Mouse (Mus musculus) spleen, embryonic (tissue): ENCODE data around the gene Plb1.

Source experiments
- CTCF ChIA-PET: fragments of 350-600 bp; sonication (Branson Sonifier 250); formaldehyde crosslinking; loops from one replicate; lab custom pipeline; 2022; lab: Charles Lee

Plb1 gene

DNA sequence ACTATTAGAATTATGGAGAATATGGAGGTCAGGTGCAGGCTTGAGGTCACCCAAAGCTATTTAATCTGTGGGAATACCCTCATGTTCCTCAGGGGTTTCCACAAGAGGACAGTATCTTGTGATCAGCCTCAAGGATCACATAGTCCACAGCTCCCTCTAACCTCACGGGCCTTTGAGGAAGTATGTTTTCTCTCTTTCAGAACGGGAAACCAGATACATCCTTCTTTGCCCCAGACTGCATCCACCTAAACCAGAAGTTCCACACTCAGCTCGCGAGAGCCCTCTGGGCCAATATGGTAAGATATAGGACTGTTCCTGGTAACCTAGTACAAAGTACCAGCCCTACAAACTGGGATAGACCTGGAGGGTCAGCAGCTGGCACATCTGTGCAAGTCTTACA is 100.1 kb downstream of the Plb1 start:
- CTCF ChIA-PET = no interaction called here

DNA sequence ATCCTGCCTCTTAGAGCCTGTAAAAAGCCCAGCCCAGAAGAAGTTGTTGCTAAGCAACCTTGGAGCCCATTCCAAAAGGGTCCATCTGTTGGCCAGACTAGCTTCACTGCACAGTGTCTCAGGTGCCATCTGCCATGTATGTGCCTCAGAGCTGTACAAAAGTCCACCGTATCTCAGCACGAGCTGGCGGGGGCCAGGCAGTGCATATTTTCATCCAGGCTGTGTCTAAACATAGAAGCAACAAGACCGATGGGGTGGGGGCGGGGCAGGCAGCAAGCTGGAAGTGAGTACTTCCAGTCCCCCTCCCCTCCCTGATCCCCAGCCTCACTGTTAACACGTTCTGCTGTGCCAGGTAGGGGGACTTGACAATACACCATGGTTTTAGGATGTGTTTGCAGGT is 102.7 kb downstream of the Plb1 start:
- CTCF ChIA-PET = interaction anchor here (0.8 kb wide), 1 partner anchor 185 kb away, joined by 5 read pairs; no protein-coding TSS in a partner anchor

GRCm38 (mm10) chr5:32336092-32336491 is 103.6 kb downstream of the Plb1 start:
- CTCF ChIA-PET = interaction anchor here (0.6 to 0.7 kb wide), 2 partner anchors 59 to 184 kb away, joined by 3 read pairs; no protein-coding TSS in a partner anchor

DNA sequence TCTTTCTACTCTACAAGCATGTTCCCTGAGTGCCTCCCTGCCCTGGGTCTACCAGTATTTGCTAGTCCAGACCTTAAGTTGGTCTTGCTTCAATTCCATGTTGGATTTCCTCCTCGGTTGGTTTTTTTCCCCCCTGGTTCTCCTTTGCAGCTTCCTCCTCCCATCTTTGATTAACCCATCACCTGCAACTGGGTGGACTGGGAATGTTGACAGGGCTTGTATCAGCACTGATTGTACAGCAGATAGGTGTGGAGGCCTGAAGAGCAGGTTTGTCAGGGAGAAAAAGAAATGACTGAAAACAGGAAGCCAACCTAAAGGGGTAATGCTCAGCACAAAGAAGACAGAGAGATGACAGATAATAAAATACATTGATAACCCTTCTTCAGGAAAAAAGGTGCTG is 104.8 kb downstream of the Plb1 start:
- CTCF ChIA-PET = no interaction called here

GRCm38 (mm10) chr5:32338339-32338738 is 105.8 kb downstream of the Plb1 start:
- CTCF ChIA-PET = no interaction called here

GRCm38 (mm10) chr5:32338766-32339165 is 106.3 kb downstream of the Plb1 start:
- CTCF ChIA-PET = no interaction called here

DNA sequence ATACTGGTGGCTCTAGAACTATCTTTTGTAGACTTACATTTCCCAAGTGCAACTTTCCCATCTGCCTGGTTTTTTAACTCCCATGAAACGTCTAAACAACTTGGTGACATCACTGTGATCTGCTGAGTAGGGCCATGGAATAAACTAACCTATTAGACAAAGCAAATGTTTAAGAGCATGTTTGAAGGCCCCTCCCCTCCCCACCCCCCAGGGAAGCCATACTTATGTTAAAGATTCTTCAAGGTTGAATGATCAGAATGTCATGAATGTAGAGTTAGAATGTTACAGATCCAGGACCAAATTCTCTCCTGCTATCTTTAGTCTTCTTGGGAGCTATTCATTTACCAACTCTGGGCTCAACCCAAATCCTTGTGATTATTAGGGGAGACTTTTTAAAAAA is 107.7 kb downstream of the Plb1 start:
- CTCF ChIA-PET = interaction anchor here (0.6 kb wide), 1 partner anchor 59 kb away, joined by 3 read pairs; no protein-coding TSS in a partner anchor

- CTCF ChIA-PET = no interaction called here
These were observed 110.3 kb downstream of the Plb1 start for GRCm38 (mm10) chr5:32342711-32343285.

DNA sequence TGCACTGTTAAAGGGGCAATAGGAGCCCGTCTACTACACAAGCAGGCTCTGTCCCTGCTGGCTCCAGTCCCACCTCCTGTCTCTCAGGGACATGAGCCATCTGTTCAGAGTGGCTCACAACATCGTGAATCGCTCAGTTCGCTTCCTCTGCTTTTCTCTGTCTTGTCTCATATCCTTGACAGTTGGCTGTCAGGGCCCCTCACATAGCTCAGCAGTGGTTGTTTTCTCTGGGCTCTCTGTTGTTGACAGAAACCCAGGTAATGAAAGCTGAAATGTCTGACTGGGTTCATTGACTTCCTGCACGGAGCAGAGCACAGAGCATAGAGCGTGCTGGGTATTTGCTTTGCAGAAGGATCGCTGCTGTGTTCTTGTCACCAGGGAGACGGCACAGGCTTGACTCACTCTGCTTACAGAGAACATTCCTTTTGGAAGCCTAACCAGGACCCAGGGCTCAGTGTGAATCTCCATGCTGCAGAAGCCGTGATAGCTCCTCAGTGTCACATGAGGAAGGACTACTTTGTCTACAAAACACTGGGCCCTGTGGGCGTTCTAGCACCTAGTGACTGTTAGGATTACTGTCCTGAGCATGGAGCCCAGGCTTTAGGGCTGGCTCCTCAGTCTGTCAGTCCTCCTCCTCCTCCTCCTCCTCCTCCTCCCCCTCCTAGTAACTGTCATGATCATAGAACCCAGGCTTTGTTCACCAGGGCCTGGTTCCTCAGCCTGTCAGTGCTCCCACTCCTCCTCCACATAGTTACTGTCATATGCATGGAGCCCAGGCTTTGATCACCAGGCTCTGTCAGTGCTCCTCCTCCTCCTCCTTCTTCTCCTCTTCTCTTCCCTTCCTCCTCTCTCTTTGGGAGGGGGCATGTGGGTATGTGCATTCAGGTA is 113.8 kb downstream of the Plb1 start:
- CTCF ChIA-PET = no interaction called here

DNA sequence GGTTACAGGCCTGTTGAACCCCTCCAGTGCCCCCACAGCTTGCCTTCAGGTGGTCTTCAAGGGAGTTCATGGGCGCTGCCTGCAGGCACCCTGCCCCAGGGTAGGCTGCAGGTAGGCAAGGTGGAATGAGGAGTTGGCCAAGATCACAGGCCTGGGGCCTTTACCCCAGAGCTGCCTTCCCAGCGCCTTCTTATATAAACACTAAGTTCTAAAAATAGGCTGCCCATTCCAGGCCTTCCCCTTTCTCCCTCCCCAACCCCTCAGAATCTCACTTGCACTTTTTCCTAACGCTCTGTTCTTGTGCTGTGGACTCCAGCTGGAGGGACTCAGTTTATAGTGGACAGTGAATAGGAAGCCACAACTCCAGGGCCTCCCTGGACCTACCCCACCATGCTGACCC is 117.2 kb downstream of the Plb1 start:
- CTCF ChIA-PET = no interaction called here

DNA sequence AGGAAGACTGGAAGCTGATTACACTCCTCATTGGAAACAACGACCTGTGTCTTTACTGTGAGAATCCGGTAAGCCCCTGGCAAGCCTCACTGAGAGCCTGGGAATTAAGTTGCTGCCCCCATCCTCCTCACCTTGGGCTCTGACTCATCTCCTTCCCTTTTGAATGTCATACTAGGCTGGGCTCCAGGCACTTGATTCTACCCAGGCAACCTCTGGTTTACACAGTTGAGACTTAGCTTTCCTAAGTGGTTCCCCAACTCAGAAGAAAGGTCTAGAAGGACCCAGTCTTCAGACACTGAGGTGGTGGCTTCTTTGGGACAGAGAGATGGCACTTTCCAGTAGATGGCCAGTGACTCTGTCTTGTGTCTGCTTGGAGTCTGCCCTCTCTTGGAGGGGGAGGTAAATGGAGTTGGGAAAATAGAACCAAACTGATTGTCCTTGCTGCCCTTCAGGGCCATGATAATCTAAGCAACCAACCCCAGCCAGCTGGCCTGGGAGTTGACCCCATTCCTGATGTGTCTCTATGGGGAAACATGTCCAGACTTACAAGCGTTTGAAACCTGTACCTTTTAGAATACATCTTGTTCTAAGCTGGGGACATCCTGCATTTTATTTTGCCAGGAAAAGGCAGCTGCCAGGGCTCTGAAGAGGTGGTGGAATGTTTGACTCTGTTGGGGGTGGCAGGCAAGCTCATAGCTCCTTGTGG is 118.2 kb downstream of the Plb1 start:
- CTCF ChIA-PET = no interaction called here

GRCm38 (mm10) chr5:32351721-32352465 is 119.4 kb downstream of the Plb1 start:
- CTCF ChIA-PET = no interaction called here

DNA sequence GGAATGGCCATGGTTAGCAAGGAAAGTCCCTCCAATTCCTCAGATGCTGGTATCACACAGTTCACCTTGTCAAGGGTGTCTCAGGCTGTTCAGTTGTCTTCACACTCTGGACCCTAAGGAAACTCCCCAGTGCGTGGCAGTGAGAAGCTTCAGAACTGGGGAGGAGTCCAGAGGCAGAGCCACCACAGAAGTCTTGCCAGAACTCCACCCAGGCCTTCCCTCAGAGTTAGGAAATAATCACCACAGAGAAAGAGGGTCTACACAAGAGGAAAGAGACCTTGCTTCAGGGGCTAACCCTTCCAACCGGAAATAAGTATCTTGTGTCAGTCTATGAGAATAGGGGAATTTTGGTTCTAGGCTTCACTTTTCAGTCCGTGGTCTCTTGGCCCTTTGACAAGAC is 120.3 kb downstream of the Plb1 start:
- CTCF ChIA-PET = no interaction called here

DNA sequence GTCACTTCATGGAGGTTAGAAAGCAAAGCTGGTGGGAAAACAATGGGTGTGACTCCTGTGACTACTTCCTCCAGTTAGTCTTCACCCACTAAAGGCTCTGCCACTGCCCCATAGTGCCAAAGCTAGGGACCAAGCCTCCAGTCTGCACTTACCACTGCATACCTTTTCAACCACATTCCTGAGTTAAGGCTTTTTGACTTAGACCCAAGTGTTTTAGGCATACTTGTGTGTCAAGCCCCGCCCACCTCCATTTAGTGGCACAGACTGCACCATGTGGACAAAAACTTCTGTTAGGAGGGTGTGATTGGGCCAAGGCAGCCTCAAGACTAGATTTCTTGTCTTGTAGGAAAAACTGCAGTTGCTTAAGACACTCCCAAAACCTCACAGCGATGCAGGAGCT is 120.8 kb downstream of the Plb1 start:
- CTCF ChIA-PET = no interaction called here

DNA sequence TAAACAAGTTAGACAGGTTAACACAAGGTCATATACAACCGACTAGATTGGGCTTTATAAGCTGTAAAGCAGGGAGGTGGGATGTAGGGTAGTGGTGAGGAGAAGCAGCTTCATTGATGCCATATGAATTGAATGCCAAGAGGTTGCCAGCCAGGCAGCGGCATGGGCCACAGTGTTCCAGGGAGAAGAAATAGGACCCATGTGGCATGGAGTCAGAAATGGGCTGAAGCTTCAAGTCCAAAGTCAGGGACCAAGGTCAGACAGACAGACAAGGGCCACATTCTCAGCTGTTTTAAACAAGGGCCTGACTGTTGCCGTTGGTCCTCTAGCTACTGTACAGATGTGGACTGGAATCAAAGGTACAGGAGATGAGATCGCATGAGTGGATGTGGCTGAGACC is 128.0 kb downstream of the Plb1 start:
- CTCF ChIA-PET = no interaction called here

- CTCF ChIA-PET = no interaction called here
These were observed 129.1 kb downstream of the Plb1 start for GRCm38 (mm10) chr5:32361441-32362235.

- CTCF ChIA-PET = interaction anchor here (0.6 kb wide), 1 partner anchor 182 kb away, joined by 5 read pairs; no protein-coding TSS in a partner anchor
These were observed 136.9 kb downstream of the Plb1 start for GRCm38 (mm10) chr5:32369391-32369790.

GRCm38 (mm10) chr5:32371239-32371638 is 138.7 kb downstream of the Plb1 start:
- CTCF ChIA-PET = no interaction called here

- CTCF ChIA-PET = interaction anchor here (0.6 kb wide), 1 partner anchor 91 kb away, joined by 3 read pairs; no protein-coding TSS in a partner anchor
These were observed 146.0 kb downstream of the Plb1 start for GRCm38 (mm10) chr5:32378546-32378945.

- CTCF ChIA-PET = no interaction called here
These were observed 156.1 kb downstream of the Plb1 start for GRCm38 (mm10) chr5:32388656-32389055.

DNA sequence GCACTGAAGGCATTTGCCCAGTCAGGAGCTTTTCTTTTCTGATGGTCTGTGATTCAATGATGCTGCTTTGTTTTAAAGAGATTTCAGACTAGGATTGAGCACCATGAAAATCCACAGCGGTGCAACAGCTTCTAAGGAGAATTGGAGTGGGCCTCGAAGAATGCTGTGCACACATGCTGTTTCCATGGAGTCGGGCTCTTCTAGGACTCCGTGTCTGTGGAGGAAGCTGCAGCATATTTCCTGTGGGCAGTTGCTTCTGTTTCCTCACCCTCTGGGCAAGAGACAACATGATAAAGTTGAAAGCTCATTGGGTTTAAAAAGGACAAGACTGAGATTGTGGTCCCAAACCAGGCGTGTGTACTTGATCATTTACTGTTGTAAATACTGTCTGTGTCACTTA is 157.8 kb downstream of the Plb1 start:
- CTCF ChIA-PET = no interaction called here
